Mouse (Mus musculus) cortical plate, adult 2 months (tissue): Measurements from ENCODE around the gene Tubb5.

Source experiments
- CTCF ChIP-seq: fragments of 200-500 bp; IDR thresholded peaks from 2 replicates; pipeline ENCODE4 v1.5.1; 2011; ENCODE audit warnings: mild to moderate bottlenecking, control low read depth, low read length; ENCODE audit not compliant: insufficient read depth; ENCODE audit errors: extremely low read depth
- POLR2A ChIP-seq: fragments of 200-500 bp; IDR thresholded peaks from 2 replicates; pipeline ENCODE4 v1.6.1; 2011; ENCODE audit warnings: mild to moderate bottlenecking, low read length, control low read depth; ENCODE audit not compliant: insufficient read depth; ENCODE audit errors: extremely low read depth

DNA sequence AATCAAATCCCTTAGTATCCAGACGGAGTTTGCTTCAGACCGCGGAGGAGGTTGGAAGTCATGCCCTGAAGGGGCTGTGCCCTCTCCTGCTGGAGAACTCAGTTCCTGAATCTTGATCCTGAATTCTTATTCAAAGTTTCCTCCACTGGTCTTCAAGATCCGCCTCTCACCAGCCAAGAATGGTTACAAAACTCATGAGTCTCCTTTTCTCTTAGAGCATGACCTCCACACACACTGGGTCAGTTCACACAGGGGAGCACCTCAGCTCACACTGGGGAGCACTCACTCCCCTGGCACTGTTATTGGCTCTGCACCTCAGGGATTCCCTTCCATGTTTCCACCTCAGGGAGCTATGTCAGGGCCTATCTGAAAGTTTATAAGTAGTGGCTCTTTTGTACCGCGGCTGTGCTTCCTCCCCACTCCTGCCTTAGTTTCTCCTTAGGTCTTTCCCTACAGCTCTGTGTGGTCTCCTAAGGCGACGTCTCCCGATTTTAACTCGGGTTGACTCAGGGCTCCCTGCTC is 26.8 kb upstream of the Tubb5 start:
- TF ChIP-seq POLR2A, result no peak
- TF ChIP-seq CTCF, result no peak
